Mouse (Mus musculus) thymus, adult 18-20 months (tissue): ENCODE data around the gene Cit.

Experiments used
- DNase-seq, 2 experiments: peaks; one replicate each; pipeline ENCODE4 v3.0.0; 2022; ENCODE audit warnings: mixed read lengths in 2 of 2

The Cit gene

GRCm38 (mm10) chr5:115852431-115852830, 7.4 kb downstream of the Cit start:
- DNase-seq: no peak

GRCm38 (mm10) chr5:115853691-115854090, 8.6 kb downstream of the Cit start:
- DNase-seq: no peak

GRCm38 (mm10) chr5:115854370-115854769, 9.3 kb downstream of the Cit start:
- no peak for DNase-seq

GRCm38 (mm10) chr5:115858652-115859051, 13.6 kb downstream of the Cit start:
- DNase-seq: no peak

GRCm38 (mm10) chr5:115859461-115859860, 14.4 kb downstream of the Cit start:
- no peak for DNase-seq

GRCm38 (mm10) chr5:115861991-115862390, 16.9 kb downstream of the Cit start:
- DNase-seq: no peak

GRCm38 (mm10) chr5:115862439-115862838, 17.4 kb downstream of the Cit start:
- DNase-seq: no peak

GRCm38 (mm10) chr5:115866296-115866695, 21.2 kb downstream of the Cit start:
- DNase-seq: no peak

GRCm38 (mm10) chr5:115868540-115868939, 23.5 kb downstream of the Cit start:
- no peak for DNase-seq

- DNase-seq: no peak
Observed at GRCm38 (mm10) chr5:115869198-115869597, 24.1 kb downstream of the Cit start.

- DNase-seq: no peak
Observed at GRCm38 (mm10) chr5:115871153-115871552, 26.1 kb downstream of the Cit start.

- DNase-seq: no peak
Observed at GRCm38 (mm10) chr5:115872106-115872505, 27.0 kb downstream of the Cit start.

- no peak for DNase-seq
Observed at GRCm38 (mm10) chr5:115872956-115873355, 27.9 kb downstream of the Cit start.

- no peak for DNase-seq
Observed at GRCm38 (mm10) chr5:115877425-115877824, 32.3 kb downstream of the Cit start.

GRCm38 (mm10) chr5:115882165-115882564, 37.1 kb downstream of the Cit start:
- no peak for DNase-seq

GRCm38 (mm10) chr5:115884429-115884828, 39.4 kb downstream of the Cit start:
- no peak for DNase-seq

GRCm38 (mm10) chr5:115893772-115894171, 48.7 kb downstream of the Cit start:
- no peak for DNase-seq

GRCm38 (mm10) chr5:115897036-115897435, 52.0 kb downstream of the Cit start:
- DNase-seq: no peak

GRCm38 (mm10) chr5:115907037-115908009, 62.2 kb downstream of the Cit start:
- DNase-seq: no peak

- no peak for DNase-seq
Observed at GRCm38 (mm10) chr5:115908251-115908650, 63.2 kb downstream of the Cit start.

GRCm38 (mm10) chr5:115908699-115909098, 63.6 kb downstream of the Cit start:
- DNase-seq: no peak

- DNase-seq: no peak
Observed at GRCm38 (mm10) chr5:115909106-115909505, 64.0 kb downstream of the Cit start.

GRCm38 (mm10) chr5:115910491-115910890, 65.4 kb downstream of the Cit start:
- DNase-seq: no peak

- DNase-seq: no peak
Observed at GRCm38 (mm10) chr5:115915481-115915880, 70.4 kb downstream of the Cit start.

- DNase-seq: no peak
Observed at GRCm38 (mm10) chr5:115917960-115918359, 72.9 kb downstream of the Cit start.
